Mouse (Mus musculus) c-Kit-negative CD71-positive TER-119-positive erythroid progenitor cells, embryonic 14.5 days (primary cell): Measurements from ENCODE around the gene Nt5c2.

Experiments used
- DNase-seq: peaks from one replicate; pipeline ENCODE4 v3.0.0-alpha.2; 2013; ENCODE audit warnings: low read depth, low spot score

Nt5c2 gene

GRCm38 (mm10) chr19:46887811-46888527 lies 127.0 kb downstream of the Nt5c2 start:
- DNase-seq = no peak

GRCm38 (mm10) chr19:46886826-46887225 lies 128.1 kb downstream of the Nt5c2 start:
- no peak for DNase-seq

GRCm38 (mm10) chr19:46885365-46885764 lies 129.6 kb downstream of the Nt5c2 start:
- no peak for DNase-seq

- DNase-seq = no peak
These were observed 135.1 kb downstream of the Nt5c2 start for GRCm38 (mm10) chr19:46879876-46880275.

GRCm38 (mm10) chr19:46878346-46878745 lies 136.6 kb downstream of the Nt5c2 start:
- no peak for DNase-seq

- no peak for DNase-seq
These were observed 137.1 kb downstream of the Nt5c2 start for GRCm38 (mm10) chr19:46877886-46878285.

GRCm38 (mm10) chr19:46875790-46876189 lies 139.2 kb downstream of the Nt5c2 start:
- DNase-seq = peak; percentile 60

GRCm38 (mm10) chr19:46873924-46874323 lies 141.0 kb downstream of the Nt5c2 start:
- DNase-seq = no peak

- no peak for DNase-seq
These were observed 143.3 kb downstream of the Nt5c2 start for GRCm38 (mm10) chr19:46871651-46872050.

GRCm38 (mm10) chr19:46871096-46871495 lies 143.9 kb downstream of the Nt5c2 start:
- no peak for DNase-seq

GRCm38 (mm10) chr19:46869526-46869925 lies 145.4 kb downstream of the Nt5c2 start:
- peak; percentile 71 for DNase-seq

GRCm38 (mm10) chr19:46869049-46869448 lies 145.9 kb downstream of the Nt5c2 start:
- DNase-seq = no peak

GRCm38 (mm10) chr19:46865381-46865780 lies 149.6 kb downstream of the Nt5c2 start:
- no peak for DNase-seq

- no peak for DNase-seq
These were observed 150.1 kb downstream of the Nt5c2 start for GRCm38 (mm10) chr19:46864731-46865331.

GRCm38 (mm10) chr19:46864079-46864478 lies 150.9 kb downstream of the Nt5c2 start:
- no peak for DNase-seq

- no peak for DNase-seq
These were observed 151.6 kb downstream of the Nt5c2 start for GRCm38 (mm10) chr19:46863236-46863927.

GRCm38 (mm10) chr19:46862556-46862955 lies 152.4 kb downstream of the Nt5c2 start:
- no peak for DNase-seq

- DNase-seq = no peak
These were observed 156.8 kb downstream of the Nt5c2 start for GRCm38 (mm10) chr19:46858200-46858599.

GRCm38 (mm10) chr19:46857277-46857989 lies 157.5 kb downstream of the Nt5c2 start:
- DNase-seq = no peak

GRCm38 (mm10) chr19:46856780-46857179 lies 158.2 kb downstream of the Nt5c2 start:
- DNase-seq = no peak

- no peak for DNase-seq
These were observed 158.7 kb downstream of the Nt5c2 start for GRCm38 (mm10) chr19:46856232-46856631.

GRCm38 (mm10) chr19:46849443-46849997 lies 165.4 kb downstream of the Nt5c2 start:
- peak; percentile 87 for DNase-seq
